Mouse (Mus musculus) v-Abl transformed pro-B cells (cell line): ENCODE measurements around the gene Kcne2.

ENCODE experiments used
- in situ Hi-C, 2 experiments: fragments of 400-800 bp; cut with MboI; formaldehyde crosslinking; loops; one replicate each; pipeline ENCODE4 v1.15.1; 2025; ENCODE audit not compliant: unreplicated experiment in 2 of 2

Gene Kcne2

GRCm38 (mm10) chr16:92346297-92346916 is 54.2 kb downstream of the Kcne2 start:
- in situ Hi-C loops: loop anchor here (5.0 to 10.0 kb wide), 2 partner anchors 111 to 1198 kb away; no protein-coding TSS in a partner anchor
